Mouse (Mus musculus): ENCODE results near the gene Nenf. TPM values are rescaled to one million over a fixed set of nuclear protein-coding genes. Genes with fewer than 3 reads are reported as not detected.
A peak's percentile ranks its signal among the peaks of the same experiment; 100 is the strongest.

The Nenf gene
- 2.3 and 21.5 TPM in 2 replicates for total RNA-seq (2015; ENCODE audit: low replicate concordance)
- total RNA-seq (2017; ENCODE audit: low replicate concordance): 0.60 and 9.2 TPM in 2 replicates

DNA sequence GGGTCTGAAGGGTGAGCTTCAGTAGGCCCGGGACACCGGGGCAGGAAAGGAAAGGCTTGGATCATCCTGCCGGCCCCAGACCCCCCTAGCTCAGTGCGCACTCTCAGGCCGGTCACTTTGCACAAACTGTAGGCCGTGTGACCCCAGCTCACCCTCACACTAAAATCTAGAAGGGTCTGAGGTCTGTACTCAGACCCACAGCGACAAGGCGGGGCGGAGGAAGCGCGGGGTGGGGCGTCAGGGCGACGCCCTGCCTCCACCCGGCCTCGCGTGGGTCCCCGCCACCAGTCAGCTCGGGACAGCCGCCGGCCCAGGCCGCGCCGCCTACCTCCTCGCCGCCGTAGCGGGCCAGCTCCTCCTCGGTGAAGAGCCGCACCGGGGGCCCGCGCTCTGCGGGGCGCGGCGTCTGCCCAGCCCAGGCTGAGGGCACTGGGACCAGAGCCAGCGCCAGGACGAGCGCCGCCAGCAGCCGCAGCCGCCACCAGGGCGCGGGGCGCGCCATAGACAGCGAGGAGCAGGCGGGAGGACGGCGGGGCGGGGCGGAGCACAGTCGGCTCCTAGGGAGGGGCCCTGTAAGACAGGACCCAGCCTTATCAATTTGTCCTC, at the start of gene Nenf:
Gene Nenf (minus strand): TSS at position 604 of the 606 bp plus-strand sequence.
- ATAC-seq (replicated peaks; ENCODE audit: low FRiP score, poor library complexity, severe bottlenecking): peak; percentile 89

DNA sequence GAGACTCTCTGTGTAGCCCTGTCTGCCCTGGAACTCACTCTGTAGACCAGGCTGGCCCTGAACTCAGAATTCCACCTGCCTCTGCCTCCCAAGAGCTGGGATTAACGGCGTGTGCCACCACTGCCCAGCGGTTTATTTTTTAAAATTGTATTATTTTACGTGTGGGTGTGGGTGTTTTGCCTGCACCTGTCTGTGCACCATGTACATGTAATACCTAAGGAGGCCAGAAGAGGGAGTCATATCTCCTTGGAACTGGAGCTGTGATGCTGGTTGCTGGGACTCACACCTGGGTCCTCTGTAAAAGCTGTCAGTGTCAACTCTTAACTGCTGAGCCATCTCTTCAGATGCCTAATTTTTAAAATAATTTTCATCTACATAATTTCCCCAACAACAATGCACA, 46.5 kb upstream of the Nenf start:
- ATAC-seq (replicated peaks; ENCODE audit: low FRiP score, poor library complexity, severe bottlenecking): peak; percentile 88

DNA sequence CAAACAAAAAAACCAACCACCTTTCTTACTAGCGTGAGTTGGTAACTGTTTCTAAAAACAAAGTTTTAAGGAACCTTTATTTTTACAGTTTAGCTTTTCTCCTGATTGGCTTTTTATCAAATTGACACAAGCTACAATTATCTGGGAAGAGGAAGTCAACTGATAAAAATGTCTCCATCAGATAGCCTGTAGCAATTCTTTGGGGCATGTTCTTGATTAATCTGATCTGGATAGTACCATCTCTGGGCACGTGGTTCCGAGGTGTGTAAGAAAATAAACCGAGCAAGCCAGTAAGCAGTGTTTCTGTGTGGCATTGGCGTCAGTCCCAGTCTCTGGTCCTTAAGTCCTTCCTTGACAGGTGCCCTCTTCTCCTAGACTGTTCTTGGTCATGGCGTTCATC, 44.4 kb upstream of the Nenf start:
- no peak for ATAC-seq (replicated peaks; ENCODE audit: low FRiP score, poor library complexity, severe bottlenecking)

DNA sequence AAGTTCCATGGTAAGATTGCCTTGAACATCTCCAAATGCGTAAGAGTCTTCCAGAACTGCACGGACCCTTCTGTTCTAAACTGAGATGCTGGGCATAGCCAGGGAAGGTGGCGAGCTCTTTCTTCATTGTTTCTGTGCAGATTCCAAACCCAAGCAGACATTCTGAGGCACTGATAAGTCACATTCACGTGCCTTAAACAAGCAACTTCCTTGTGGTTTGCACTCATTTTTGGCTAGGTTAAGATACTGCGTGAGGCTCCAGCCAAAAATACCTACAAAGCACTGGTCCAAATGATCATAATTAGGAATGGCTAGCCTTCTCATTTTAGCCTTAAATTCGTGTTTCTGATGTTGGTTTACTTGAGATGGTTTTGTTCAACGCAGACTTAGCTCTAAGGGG, 41.5 kb upstream of the Nenf start:
- no peak for ATAC-seq (replicated peaks; ENCODE audit: low FRiP score, poor library complexity, severe bottlenecking)

- ATAC-seq (replicated peaks; ENCODE audit: low FRiP score, poor library complexity, severe bottlenecking): no peak
Measured at GRCm38 (mm10) chr1:191356936-191357335, 38.9 kb upstream of the Nenf start.

GRCm38 (mm10) chr1:191353836-191354235, 35.8 kb upstream of the Nenf start:
- ATAC-seq (replicated peaks; ENCODE audit: low FRiP score, poor library complexity, severe bottlenecking): no peak

DNA sequence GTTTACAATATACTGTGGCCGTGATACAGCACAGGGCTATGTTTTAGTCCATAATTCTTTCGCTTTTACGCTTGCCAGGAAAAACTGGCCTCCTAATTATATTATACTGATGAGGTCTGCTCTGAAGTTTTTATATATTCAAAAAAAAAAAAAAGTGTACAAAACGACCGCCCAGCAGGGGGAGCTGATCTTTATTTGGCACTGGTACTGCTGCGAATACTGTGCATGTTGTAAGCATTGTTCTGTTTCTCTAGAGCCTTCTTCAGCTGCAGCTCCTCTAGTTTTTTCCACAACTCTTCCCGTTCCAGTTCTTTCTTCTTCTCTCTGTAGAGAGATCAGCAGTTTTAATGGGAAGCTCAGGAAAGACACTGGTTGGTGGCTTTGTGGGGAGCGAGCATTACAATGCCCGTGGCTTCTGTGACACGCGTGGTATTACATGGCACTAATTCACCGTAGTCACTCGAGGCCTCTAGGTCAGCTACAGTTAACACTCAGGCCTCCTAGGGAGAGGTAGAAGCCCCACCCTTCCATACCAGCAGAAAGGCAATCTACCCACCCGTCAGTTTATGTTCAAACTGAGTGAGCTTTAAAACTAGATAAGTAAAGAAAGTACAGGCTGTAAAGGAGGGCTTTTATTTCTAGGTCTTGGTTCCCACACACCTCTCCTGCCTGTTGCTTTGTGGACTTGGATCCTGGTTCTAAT, 34.9 kb upstream of the Nenf start:
- no peak for ATAC-seq (replicated peaks; ENCODE audit: low FRiP score, poor library complexity, severe bottlenecking)

DNA sequence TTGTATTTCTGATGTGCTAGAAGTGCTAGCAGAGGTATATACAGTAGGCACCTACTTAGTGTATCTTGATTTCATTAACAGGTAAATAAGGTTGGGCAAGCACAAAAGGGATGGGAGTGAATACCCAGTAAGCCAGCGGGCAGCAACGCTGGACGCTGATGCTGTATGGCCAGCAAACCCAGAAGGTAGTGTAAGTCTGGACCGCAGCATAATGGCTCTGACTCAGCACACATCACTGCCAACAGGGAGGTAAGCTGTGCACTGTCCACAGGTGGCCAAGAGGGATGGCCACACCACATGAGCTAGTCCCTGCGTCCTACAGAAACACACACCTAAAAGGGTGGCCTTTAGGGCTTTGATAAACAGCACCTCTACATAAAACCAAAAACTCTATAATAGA, 32.4 kb upstream of the Nenf start:
- ATAC-seq (replicated peaks; ENCODE audit: low FRiP score, poor library complexity, severe bottlenecking): no peak

- ATAC-seq (replicated peaks; ENCODE audit: low FRiP score, poor library complexity, severe bottlenecking): no peak
Measured at GRCm38 (mm10) chr1:191349486-191350037, 31.6 kb upstream of the Nenf start.

- ATAC-seq (replicated peaks; ENCODE audit: low FRiP score, poor library complexity, severe bottlenecking): no peak
Measured at GRCm38 (mm10) chr1:191348996-191349395, 31.0 kb upstream of the Nenf start.

DNA sequence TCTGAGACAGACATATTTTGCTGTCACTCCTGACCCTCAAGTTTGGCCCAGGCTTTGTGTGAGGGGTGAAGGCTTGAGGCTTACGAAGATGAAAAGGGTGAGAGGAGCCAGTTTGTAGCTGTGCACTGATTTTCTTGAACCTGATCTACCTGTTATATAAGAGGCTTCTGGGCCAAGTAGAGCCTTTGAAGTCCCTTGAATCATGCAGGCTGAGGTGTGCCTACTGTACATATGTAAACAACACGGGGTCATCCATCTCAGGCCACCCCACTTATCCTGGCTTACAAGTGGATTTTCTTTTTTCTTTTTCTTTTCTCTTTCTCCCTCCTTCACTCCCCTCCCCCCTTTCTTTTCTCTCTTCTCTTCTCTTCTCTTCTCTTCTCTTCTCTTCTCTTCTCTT, 30.6 kb upstream of the Nenf start:
- ATAC-seq (replicated peaks; ENCODE audit: low FRiP score, poor library complexity, severe bottlenecking): no peak

GRCm38 (mm10) chr1:191347602-191348001, 29.6 kb upstream of the Nenf start:
- no peak for ATAC-seq (replicated peaks; ENCODE audit: low FRiP score, poor library complexity, severe bottlenecking)

DNA sequence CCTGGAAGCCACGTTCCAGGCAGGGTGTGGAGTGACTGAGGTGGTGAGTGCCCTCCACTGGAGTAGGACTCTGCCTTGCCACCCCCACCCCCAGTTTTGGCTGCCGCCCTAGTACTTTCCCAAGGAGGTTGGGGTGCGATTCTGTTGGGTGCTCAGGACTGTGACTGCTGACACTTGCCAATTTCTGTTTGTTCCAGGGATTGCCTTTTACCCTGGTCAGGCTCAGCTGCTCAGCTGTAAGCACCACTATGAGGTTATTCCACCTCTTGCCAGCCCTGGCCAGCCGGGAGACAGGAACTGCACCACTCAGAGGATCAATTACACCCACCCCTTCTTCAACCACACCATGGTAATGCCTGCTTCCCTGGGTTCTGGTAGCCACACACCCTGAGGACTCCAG, 22.5 kb upstream of the Nenf start:
- no peak for ATAC-seq (replicated peaks; ENCODE audit: low FRiP score, poor library complexity, severe bottlenecking)

- ATAC-seq (replicated peaks; ENCODE audit: low FRiP score, poor library complexity, severe bottlenecking): no peak
Measured at GRCm38 (mm10) chr1:191339876-191340275, 21.9 kb upstream of the Nenf start.

GRCm38 (mm10) chr1:191334500-191334899, 16.5 kb upstream of the Nenf start:
- no peak for ATAC-seq (replicated peaks; ENCODE audit: low FRiP score, poor library complexity, severe bottlenecking)

GRCm38 (mm10) chr1:191330356-191330755, 12.4 kb upstream of the Nenf start:
- ATAC-seq (replicated peaks; ENCODE audit: low FRiP score, poor library complexity, severe bottlenecking): no peak

DNA sequence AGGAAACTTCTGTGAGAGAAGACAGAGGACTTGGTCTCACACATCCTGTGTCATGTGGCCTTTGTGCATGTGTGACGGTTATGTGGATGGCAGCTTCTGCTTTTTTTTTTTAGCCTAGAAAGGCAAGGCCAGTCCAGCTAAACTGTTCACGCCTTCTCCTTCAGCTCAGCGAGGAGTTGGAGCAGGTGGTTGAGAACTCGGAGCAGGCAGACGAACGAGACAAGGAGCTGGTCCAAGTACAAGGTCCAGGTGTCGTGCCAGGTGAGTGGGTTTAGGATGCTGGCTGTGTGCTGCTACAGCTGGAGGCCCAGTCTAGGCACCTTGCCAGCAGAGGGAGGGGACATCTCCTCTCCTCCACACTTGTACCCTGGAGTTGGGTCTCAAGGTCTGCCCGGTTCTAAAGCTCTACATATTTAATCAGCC, 10.0 kb upstream of the Nenf start:
- no peak for ATAC-seq (replicated peaks; ENCODE audit: low FRiP score, poor library complexity, severe bottlenecking)

- no peak for ATAC-seq (replicated peaks; ENCODE audit: low FRiP score, poor library complexity, severe bottlenecking)
Measured at GRCm38 (mm10) chr1:191327258-191327657, 9.3 kb upstream of the Nenf start.

- ATAC-seq (replicated peaks; ENCODE audit: low FRiP score, poor library complexity, severe bottlenecking): peak; percentile 62
Measured at GRCm38 (mm10) chr1:191326233-191326882, 8.4 kb upstream of the Nenf start.

- ATAC-seq (replicated peaks; ENCODE audit: low FRiP score, poor library complexity, severe bottlenecking): peak; percentile 94
Measured at GRCm38 (mm10) chr1:191325726-191326232, 7.8 kb upstream of the Nenf start, which contains the start of gene Tmem206. TSS of gene Tmem206 (plus strand) at chr1:191325912.
